Mouse (Mus musculus): ENCODE results near the gene Sh3bgrl2. TPM values are rescaled to one million over a fixed set of nuclear protein-coding genes. Genes with fewer than 3 reads are reported as not detected.

Gene Sh3bgrl2
- total RNA-seq, 2 experiments from 2014 or later: 27.6 to 28.6 TPM

- no peak for DNase-seq (ENCODE audit: extremely low spot score in 1 of 2, low spot score in 1 of 2)
Measured at GRCm38 (mm10) chr9:83556780-83557771, 8.9 kb downstream of the Sh3bgrl2 start.

- DNase-seq (ENCODE audit: extremely low spot score in 1 of 2, low spot score in 1 of 2): no peak
Measured at GRCm38 (mm10) chr9:83560670-83561069, 12.5 kb downstream of the Sh3bgrl2 start.

GRCm38 (mm10) chr9:83562889-83563288 is 14.8 kb downstream of the Sh3bgrl2 start:
- DNase-seq (ENCODE audit: extremely low spot score in 1 of 2, low spot score in 1 of 2): no peak

GRCm38 (mm10) chr9:83563808-83564549 is 15.9 kb downstream of the Sh3bgrl2 start:
- DNase-seq (ENCODE audit: extremely low spot score in 1 of 2, low spot score in 1 of 2): no peak

- no peak for DNase-seq (ENCODE audit: extremely low spot score in 1 of 2, low spot score in 1 of 2)
Measured at GRCm38 (mm10) chr9:83564934-83565652, 17.0 kb downstream of the Sh3bgrl2 start.

GRCm38 (mm10) chr9:83566141-83566540 is 18.0 kb downstream of the Sh3bgrl2 start:
- DNase-seq (ENCODE audit: extremely low spot score in 1 of 2, low spot score in 1 of 2): no peak

GRCm38 (mm10) chr9:83568125-83568524 is 20.0 kb downstream of the Sh3bgrl2 start:
- DNase-seq (ENCODE audit: extremely low spot score in 1 of 2, low spot score in 1 of 2): no peak

GRCm38 (mm10) chr9:83568937-83569336 is 20.8 kb downstream of the Sh3bgrl2 start:
- DNase-seq (ENCODE audit: extremely low spot score in 1 of 2, low spot score in 1 of 2): no peak

- DNase-seq (ENCODE audit: extremely low spot score in 1 of 2, low spot score in 1 of 2): no peak
Measured at GRCm38 (mm10) chr9:83569898-83570297, 21.8 kb downstream of the Sh3bgrl2 start.

GRCm38 (mm10) chr9:83571315-83571714 is 23.2 kb downstream of the Sh3bgrl2 start:
- DNase-seq (ENCODE audit: extremely low spot score in 1 of 2, low spot score in 1 of 2): no peak

- no peak for DNase-seq (ENCODE audit: extremely low spot score in 1 of 2, low spot score in 1 of 2)
Measured at GRCm38 (mm10) chr9:83572326-83572725, 24.2 kb downstream of the Sh3bgrl2 start.

- no peak for DNase-seq (ENCODE audit: extremely low spot score in 1 of 2, low spot score in 1 of 2)
Measured at GRCm38 (mm10) chr9:83572870-83573269, 24.7 kb downstream of the Sh3bgrl2 start.

GRCm38 (mm10) chr9:83573588-83573987 is 25.5 kb downstream of the Sh3bgrl2 start:
- no peak for DNase-seq (ENCODE audit: extremely low spot score in 1 of 2, low spot score in 1 of 2)

GRCm38 (mm10) chr9:83575403-83575802 is 27.3 kb downstream of the Sh3bgrl2 start:
- no peak for DNase-seq (ENCODE audit: extremely low spot score in 1 of 2, low spot score in 1 of 2)

- no peak for DNase-seq (ENCODE audit: extremely low spot score in 1 of 2, low spot score in 1 of 2)
Measured at GRCm38 (mm10) chr9:83576018-83576688, 28.0 kb downstream of the Sh3bgrl2 start.

GRCm38 (mm10) chr9:83576689-83577057 is 28.5 kb downstream of the Sh3bgrl2 start:
- DNase-seq (ENCODE audit: extremely low spot score in 1 of 2, low spot score in 1 of 2): no peak

- DNase-seq (ENCODE audit: extremely low spot score in 1 of 2, low spot score in 1 of 2): no peak
Measured at GRCm38 (mm10) chr9:83577260-83577659, 29.1 kb downstream of the Sh3bgrl2 start.

- no peak for DNase-seq (ENCODE audit: extremely low spot score in 1 of 2, low spot score in 1 of 2)
Measured at GRCm38 (mm10) chr9:83579049-83579448, 30.9 kb downstream of the Sh3bgrl2 start.

- no peak for DNase-seq (ENCODE audit: extremely low spot score in 1 of 2, low spot score in 1 of 2)
Measured at GRCm38 (mm10) chr9:83582748-83583147, 34.6 kb downstream of the Sh3bgrl2 start.

All from layer of hippocampus, postnatal 25 days (tissue).